Mouse (Mus musculus) cerebellum, postnatal 36 days (tissue): ENCODE measurements around the gene Slfn5.
A peak's percentile ranks its signal among the peaks of the same experiment; 100 is the strongest.
"Not testable (repeated sequence)": the region's sequence is repeated elsewhere in the genome, so short reads cannot be mapped to it uniquely, and the experiment has no call there.

Source experiments
- DNase-seq, 2 experiments: peaks; one replicate each; pipeline ENCODE4 v3.0.0; 2021 to 2022; ENCODE audit warnings: mixed read lengths in 2 of 2

Slfn5 gene

DNA sequence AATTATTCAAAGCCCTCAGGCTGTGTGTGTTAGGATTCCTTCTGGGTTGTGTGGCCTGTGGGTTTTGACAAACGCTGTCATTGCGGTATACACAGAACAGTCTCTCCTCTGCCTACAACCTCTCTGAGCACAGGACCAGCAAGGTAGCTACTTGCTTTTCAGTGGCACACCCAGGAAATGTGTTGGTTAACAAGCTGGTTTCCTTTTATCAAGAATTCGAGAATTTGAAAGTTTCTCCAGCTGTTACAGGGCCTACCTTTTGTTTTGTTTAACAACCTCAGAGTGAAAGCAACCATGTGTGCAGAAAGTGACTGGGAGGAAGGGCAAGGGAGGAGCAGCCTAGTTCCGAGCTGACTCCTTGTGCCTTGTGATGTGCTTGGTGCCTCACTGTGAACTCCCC, 3.7 kb upstream of the Slfn5 start:
- no peak for DNase-seq

DNA sequence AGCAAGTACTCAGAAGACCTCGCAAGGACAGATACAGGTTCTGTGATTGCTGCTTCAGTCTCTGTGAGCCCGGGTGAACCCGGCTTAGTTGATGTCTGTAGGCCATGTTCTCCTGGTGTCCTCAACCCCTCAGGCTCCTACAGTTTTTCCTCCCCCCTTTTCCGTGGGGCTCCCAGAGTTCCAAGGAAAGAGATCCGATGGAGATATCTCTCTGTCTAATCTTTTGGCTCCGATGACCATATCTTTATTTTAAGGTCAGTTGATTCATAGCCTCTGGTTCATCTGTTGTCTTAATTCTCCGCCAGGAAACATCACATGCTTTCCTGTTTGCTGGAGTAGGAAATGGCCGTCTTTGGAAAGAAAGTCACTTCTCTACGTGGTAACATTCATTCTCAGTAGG, 2.1 kb upstream of the Slfn5 start:
- no peak for DNase-seq

DNA sequence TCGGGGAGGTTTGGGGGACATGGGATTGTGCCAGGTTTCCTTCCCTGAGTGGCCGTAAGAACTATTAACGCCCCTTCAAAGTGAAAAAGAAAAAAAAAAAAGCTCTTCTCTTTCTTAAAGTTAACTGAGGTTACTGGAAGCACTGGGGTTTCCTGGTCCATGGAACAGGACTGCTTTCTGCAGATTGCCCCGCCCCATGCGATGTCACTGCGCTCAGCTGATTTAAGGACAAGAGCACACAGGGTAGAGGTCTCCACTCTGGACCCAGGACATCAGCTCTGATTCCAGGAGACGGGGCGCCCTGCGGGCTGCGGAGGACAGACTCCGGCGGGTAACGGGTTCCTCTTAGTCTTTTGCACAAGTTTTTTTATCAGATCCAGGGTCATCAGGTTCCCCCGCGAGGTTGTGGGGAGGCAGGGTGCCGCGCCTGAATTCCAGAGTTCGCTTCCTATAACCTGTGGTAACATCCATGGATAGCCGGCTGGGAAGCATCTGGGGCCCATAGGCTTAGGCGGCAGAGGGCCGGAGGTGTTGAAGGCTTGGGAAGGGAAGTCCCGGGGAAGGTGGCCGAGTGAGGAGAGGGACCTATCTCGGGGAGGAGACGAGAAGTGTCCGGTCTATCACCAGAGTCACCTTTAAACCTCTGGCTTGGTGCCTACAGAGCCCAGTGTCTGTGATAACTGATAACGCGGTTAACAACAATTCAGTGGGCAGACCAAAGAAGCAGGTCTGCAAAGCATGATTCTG, 889 bp downstream of the Slfn5 start:
- no peak for DNase-seq

DNA sequence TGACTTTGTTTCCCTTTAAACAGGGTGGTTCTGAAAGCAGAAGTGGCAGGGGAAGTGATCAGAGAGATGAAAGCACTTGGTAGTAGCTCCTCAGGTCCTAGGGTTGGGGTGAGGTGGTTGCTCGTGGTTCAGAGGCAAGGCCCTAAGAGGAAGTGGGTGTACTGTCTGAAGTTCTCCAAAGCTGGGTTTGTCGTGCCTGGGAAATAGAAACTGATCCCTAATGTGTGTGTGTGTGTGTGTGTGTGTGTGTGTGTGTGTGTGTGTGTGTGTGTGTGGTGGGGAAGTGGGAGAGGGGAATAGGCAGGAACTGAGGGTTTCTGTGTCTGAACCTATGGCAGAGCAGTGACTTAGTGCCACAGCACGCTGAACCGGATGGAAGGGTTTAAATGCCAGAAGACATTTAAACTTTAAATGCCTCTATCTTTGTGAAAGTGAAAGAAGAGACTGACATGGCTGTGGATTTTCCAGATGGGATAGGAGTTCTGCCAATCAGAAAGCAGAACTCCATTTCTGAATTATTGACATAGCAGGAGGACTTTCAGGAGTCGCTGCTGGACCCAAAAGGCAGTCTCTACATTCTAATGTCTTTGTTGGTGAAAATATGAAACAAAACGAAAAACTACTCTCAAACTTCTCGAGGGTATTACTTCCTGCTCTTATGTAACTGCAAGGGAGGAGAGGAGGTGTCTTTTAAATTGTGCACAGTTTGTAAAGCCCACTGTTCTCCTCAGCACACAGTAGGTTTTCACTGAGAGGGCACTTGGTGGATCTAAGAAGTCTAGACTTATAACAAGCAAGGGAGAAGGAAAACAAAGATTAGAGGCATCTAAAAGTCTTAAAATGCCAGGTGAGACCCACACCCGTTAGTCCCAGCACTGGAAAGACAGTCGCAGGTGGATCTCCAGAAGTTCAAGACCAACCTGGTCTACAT, 1.7 kb downstream of the Slfn5 start:
- no peak for DNase-seq

DNA sequence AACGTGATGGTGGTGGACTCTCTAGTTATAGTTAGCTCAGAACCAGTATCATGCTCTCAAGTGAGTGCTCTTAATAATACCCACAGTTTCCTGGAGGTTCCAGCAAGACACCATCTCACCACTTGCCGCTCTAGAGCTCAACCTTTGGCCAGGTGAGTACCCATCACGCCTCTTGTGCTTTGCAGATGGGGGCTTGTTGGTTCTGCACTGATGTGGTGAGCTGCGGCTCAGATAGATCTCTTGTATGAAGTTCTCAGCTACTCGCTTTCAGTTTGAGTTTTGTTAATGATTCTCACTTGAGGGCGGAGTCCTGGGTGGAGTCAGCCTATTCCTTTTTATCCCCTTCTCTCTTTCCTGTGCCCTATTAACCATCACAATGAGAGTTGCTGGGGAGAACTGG, 3.5 kb downstream of the Slfn5 start:
- no peak for DNase-seq

DNA sequence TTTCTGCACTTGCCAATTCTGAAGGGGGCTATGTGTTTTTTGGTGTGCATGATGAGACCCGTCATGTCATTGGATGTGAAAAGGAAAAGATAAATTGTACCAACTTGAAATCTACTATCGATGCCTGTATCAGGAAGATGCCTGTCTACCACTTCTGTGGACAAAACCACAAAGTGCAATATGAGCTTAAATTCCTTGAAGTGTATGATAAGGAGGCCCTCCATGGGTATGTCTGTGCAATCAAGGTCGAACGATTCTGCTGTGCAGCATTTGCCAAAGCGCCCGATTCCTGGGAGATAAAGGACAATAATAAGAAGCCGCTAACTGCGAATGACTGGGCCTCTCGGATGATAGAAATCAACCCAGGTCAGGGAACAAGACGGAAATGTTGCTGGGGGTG, 5.8 kb downstream of the Slfn5 start:
- DNase-seq: no peak

DNA sequence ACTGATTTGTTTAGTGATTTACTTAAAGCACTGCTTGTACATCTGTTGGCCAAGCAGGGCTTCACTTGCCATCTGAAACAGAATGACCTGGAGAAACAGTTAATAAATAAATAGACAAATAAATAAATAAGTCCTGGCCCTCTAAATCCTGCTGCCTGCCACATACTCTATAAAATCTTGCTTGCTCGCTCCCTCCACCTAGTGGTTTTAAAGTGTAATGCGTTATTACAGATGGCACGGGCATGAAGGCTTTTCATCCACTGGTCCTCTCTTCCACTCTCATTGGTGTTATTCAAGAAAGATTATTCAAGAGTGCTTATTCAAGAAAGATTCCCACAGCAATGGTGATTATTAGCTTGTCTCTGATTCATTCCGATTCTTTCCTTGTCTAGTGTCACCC, 8.5 kb downstream of the Slfn5 start:
- DNase-seq: peak; percentile 13 to 42

DNA sequence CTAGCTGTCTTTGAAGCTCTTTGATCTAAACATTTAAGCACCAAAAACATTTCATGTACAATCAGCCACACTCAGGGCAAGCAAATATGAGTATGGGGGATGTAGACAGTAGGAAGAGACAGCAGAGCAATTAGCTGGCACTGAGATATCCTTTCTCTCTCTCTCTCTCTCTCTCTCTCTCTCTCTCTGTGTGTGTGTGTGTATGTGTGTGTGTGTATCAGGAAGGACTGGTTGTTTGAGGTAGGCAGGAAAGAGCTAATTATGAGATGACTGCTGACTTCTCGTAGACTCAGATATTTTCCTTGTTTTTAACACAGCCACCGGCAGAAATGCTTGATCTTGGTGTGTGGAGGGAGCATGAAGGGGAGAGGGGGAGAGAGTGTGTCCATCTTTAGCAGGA, 10.6 kb downstream of the Slfn5 start:
- no peak for DNase-seq

DNA sequence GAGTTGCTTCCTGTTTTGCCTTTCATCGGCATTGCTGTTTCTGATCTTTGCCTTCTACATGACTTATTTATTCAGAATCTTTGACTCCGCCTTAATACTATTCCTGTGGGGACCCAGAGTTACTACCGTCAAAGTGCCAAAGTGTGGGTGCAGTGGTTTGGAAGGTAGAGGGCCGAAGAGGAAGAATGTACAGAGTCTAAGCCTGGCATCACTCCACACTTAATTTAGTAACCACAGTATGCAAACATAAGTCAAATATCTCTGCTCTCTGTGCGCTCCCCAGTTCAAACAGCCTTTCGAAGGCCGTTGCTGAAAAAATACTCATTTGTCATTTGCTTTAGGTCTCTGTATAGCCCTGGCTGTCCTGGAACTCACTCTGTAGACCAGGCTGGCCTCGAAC, 11.1 kb downstream of the Slfn5 start:
- no peak for DNase-seq

DNA sequence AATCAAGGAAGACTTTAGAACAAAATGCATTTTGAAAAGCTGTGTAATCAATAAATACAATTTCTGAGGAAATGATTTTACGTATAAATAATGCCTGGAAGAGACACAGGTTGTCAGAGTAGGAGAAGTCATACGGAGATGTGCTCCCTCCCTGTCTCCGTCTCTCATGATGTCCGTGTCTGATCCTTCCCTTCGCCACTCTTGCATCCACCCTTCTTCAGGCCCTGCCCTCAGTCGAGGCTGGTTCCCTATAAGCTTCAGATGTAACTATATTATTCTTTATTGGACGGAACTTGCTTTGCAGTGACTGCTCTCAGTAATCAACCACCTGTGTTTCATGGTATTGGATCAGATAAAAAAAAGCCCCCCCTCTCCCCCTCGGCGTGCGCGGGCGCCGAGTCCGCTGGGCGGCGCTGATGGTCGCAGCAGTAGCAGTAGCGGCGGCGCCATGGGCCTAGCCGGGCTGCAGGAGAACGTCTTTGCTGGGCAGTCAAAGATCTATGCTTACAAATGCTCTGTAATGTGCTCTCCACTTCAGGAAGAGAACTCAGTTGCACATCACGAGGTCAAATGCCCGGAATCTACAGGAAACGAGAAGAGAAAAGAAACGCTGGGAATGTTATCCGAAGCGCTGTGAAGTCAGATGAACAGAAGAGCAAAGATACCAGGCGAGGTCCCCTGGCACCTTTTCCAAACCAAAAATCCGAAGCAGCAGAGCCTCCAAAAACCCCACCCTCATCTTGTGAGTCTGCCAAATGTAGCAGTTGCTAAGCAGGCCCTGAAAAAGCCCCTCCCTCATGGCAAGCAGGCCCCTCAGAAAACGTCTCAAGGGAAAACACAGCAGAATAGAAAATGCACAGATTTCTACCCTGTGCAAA, 19.8 kb downstream of the Slfn5 start:
- DNase-seq: peak; percentile 45 to 60

DNA sequence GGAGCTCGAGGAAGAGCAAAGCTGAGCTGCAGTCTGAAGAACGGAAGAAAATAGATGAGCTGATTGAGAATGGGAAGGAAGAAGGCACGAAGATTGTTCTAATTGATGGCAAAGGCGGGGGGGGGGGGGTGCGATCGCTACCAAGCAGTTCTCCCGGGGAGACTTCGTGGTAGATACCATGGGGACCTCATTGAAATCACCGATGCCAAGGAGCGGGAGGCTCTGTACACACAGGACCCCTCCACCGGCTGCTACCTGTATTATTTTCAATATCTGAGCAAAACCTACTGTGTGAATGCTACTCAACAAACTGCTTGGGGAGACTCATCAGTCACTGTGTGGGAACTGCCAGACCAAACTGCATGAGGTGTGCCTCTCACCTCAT, 20.4 kb downstream of the Slfn5 start:
- no peak for DNase-seq

DNA sequence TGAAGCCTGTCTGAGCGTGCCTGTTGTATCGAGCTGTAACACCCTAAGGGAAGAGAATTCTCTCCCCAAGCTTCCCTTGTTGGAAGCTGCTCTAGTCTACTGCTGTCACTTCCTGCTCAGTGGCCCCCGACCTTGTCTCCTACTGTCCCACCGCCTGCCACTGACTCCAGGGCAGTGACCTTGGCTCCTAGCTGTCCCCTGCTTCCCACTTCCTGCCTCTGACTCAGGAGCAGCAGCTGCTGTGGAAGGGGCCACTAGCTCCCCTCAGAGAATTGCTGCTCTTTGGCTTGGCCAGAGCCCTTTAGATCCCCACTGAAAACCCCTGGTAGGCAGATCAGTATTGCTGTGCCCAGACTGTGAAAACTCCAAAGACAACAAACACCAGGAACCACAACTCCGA, 22.8 kb downstream of the Slfn5 start:
- DNase-seq: no peak

DNA sequence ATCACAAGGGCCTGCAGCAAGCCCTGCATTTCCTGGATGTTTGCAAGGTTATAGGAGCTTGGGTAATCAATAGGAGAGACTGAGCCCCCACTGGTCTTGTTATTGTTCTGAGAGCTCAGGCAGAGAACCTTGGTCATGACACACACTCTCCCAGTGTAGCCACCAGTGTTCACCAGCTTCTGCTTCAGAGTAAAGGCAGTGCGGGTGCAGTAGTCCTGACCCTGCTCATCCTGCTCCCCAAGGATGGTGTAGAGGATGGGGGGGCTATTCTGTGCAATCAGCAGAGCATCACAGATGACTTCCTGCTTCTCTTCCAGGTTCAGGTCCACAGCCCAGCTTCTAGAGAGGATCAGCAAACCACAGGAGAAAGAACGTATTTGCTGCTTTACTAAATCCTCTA, 31.3 kb downstream of the Slfn5 start:
- not testable (repeated sequence) for DNase-seq

DNA sequence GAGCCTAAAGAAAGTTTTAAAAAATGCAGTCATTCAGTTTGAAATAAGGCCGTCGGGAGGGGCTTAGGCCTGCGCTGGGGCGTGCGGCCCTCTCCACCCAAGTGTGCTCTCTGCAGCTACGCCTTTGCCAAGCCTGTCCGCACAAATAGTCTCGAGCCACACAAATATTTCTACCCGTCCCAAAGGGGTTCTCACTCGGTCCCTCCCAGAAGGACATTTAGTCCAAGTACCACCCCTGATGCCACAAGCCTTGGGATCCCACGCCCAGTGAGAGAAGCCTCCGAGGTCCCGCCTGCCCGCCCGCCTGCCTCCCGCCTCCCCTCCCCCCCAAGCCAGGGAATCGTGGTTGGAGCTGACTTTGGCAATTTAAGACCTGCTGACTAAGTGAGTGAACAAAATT, 32.0 kb downstream of the Slfn5 start:
- DNase-seq: no peak

DNA sequence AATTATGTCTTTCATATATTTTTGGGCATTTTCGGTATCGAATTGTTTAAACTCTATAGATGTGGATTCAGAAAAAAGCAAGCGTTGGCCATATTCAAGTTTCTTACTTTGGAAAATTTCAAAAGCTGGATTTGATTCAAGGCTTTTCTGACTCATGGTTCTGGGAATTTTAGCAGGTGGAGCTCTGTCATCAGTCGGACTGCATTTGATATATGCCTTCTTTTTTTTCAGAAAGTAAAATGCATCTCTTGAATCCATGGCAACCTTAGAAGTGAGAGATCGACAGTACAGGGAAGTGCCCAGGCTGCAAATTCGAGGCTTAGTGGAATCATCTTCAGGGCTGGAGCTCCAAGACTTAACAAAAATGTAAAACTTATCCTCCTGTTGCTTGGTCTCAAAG, 36.5 kb downstream of the Slfn5 start:
- no peak for DNase-seq

DNA sequence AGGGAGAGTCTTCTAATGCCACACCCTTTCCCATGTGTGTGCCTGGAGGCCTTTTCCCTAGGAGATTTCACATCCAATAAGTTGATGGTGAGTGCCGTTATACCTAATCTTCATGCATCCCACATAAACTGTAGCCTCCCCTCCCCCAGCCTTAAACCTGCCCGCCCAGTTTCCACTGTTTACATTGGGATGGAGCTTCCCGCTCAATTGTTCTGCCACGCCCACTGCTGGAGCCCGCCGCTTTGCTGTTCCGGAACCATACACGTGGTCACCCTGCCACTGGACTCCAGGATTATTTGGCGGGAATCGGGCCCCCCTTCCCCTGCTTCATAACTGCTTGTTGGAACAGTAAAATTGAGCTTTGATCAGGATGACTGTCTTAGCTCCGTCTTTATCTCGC, 38.2 kb downstream of the Slfn5 start:
- no peak for DNase-seq

DNA sequence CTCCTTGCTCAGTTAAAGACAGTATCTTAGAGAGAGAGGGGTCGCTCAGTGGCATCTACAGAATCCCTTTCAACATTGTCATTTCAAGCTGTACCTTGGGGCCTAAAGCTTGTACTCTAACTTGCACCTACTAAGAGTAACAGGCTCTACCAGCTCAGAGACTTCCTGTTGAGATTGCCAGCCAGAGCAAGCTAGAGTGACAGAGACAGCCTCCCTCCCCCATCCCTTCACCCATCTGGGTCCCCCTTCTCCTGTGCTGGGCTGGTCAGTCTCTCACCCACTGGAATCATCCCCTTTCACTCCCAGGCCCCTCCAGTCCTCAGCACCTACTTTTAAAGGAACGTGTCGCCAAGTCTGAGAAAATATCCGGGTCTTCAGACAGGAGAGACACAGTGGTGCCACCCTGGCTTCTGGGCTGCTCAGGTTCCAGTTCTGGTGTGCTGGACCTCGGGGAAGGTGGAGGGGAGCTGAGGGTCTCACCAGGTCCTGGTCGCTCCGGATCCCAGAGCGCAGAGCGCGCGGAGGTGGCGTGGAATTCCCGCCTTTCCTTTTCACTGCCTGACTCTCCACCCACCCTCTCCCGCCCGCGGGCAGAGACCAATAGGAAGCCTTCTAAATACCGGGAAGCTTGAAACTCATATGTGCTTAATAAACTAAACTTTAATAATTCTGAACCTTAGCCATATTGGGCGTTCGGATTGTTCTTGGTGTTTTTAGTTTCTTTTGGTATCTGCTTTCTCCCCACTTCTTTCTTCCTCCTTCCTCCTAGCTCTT, 39.6 kb downstream of the Slfn5 start:
- DNase-seq: peak in 1 of 2 experiments; percentile 3

DNA sequence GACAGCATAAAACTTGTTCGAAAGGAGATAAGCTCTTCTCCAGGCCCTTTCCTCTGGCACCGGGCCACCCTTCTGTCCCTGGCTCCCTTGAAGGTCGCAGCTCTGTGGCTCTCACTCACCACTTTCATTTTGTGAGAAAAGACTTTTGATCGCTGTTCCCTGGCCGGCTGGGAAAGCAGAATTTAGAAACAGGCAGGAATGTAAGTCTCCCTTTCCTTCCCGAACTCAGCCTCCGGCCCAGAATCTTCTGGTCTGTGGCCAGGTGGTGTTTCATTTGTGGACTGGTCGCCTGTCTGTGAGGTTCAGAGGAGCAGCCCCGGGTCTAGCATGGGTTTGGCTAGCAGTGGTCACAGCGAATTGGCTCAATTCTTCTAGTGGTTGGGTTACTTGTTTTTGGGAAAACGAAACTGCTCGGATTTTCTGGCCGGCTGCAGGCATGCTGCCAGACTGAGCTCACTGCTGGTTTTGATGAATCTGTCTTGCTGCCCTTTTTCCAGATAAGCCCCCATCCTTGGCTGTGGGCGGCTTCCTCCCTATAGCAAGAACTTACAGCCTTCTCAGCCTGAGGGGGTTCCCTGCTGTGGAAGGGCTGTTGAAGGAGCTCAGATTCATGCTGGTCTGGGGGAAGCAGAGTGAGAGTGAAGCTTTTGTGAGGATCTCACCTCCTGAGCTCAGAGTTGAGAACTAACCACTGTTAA, 40.5 kb downstream of the Slfn5 start, which contains the start of gene Slfn9:
Gene Slfn9, minus strand, starts transcription at position 362 of the 698 bp plus-strand sequence.
- DNase-seq: peak; percentile 19 to 25

DNA sequence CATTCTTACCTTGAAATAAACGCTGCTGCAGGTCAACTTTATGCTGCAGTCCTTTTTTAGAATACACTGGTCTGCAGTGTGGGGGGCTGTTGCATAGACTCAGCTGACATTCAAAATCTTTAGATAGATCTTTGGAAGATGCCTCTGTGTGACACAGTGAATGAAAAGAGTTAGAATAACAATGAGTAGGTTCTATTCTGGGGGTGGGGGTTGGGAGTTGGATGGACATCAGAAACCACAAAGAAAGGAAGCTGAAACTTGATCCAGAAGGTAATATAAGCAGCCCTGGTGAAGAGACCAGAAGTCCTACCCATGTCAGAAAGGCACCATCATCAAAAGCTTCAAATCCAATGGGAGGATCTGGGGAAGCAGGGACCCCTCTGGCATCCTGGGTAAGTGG, 62.2 kb downstream of the Slfn5 start:
- no peak for DNase-seq
